Mouse (Mus musculus) forebrain, embryonic 14.5 days (tissue): ENCODE measurements around the gene Prrc2b. TPM values are rescaled to one million over a fixed set of nuclear protein-coding genes. Genes with fewer than 3 reads are reported as not detected.
A peak's percentile ranks its signal among the peaks of the same experiment; 100 is the strongest.

Experiments
- ATAC-seq: fragments of 200-750 bp; cut with Nextera tagmentation; 2 replicates; pipeline ENCODE4 v1.8.0; 2017; ENCODE audit warnings: mild to moderate bottlenecking, moderate library complexity
- DNase-seq: peaks from one replicate; pipeline ENCODE4 v3.0.0-alpha.2; 2015; ENCODE audit warnings: low spot score
- H3K27ac ChIP-seq: fragments of 300-500 bp; sonication (generic); 2 replicates; pipeline ENCODE4 v1.5.1; 2014; ENCODE audit warnings: low read depth, mild to moderate bottlenecking, control low read depth, low read length, moderate library complexity
- H3K27me3 ChIP-seq: fragments of 300-500 bp; sonication (generic); replicated peaks from 2 replicates; pipeline ENCODE4 v1.6.1; 2014; ENCODE audit warnings: low read length, control low read depth, mixed read lengths; ENCODE audit not compliant: control insufficient read depth, insufficient read depth
- H3K36me3 ChIP-seq: fragments of 300-500 bp; sonication (generic); 2 replicates; pipeline ENCODE4 v1.6.1; 2014; ENCODE audit warnings: low read length, control low read depth; ENCODE audit not compliant: control insufficient read depth, insufficient read depth
- H3K4me1 ChIP-seq: fragments of 300-500 bp; sonication (generic); 2 replicates; pipeline ENCODE4 v1.6.1; 2014; ENCODE audit warnings: antibody characterized with exemption, low read length, control low read depth; ENCODE audit not compliant: control insufficient read depth, insufficient read depth
- H3K4me2 ChIP-seq: fragments of 300-500 bp; sonication (generic); 2 replicates; pipeline ENCODE4 v1.6.1; 2014; ENCODE audit warnings: mild to moderate bottlenecking, control low read depth, low read length
- H3K4me3 ChIP-seq: fragments of 300-500 bp; sonication (generic); 2 replicates; pipeline ENCODE4 v1.5.1; 2014; ENCODE audit warnings: low read depth, low read length, control low read depth
- H3K9ac ChIP-seq: fragments of 300-500 bp; sonication (generic); 2 replicates; pipeline ENCODE4 v1.6.1; 2014; ENCODE audit warnings: mild to moderate bottlenecking, low read length, control low read depth, moderate library complexity
- H3K9me3 ChIP-seq: fragments of 300-500 bp; sonication (generic); replicated peaks from 2 replicates; pipeline ENCODE4 v1.6.1; 2016; ENCODE audit warnings: low read length, control low read depth, mixed read lengths; ENCODE audit not compliant: control insufficient read depth
- WGBS: fragments of 180-500 bp; shearing (Covaris S2); extraction: QIAGEN DNeasy Blood & Tissue Kit; methylation state at CpG from one replicate; pipeline ENCODE4 v1.1.7; 2014; 5-methylcytosine and 5-hydroxymethylcytosine counted together
- polyA plus RNA-seq: library from polyadenylated mRNA; unstranded; fragments of >200 nt; fragmentation: Nextera tagmentation; extraction: Ambion mirVana; gene quantifications from 2 replicates; pipeline ENCODE4 v1.2.1, GENCODE M21; 2014

Prrc2b gene
- 53.3 and 62.4 TPM in 2 replicates for polyA plus RNA-seq

DNA sequence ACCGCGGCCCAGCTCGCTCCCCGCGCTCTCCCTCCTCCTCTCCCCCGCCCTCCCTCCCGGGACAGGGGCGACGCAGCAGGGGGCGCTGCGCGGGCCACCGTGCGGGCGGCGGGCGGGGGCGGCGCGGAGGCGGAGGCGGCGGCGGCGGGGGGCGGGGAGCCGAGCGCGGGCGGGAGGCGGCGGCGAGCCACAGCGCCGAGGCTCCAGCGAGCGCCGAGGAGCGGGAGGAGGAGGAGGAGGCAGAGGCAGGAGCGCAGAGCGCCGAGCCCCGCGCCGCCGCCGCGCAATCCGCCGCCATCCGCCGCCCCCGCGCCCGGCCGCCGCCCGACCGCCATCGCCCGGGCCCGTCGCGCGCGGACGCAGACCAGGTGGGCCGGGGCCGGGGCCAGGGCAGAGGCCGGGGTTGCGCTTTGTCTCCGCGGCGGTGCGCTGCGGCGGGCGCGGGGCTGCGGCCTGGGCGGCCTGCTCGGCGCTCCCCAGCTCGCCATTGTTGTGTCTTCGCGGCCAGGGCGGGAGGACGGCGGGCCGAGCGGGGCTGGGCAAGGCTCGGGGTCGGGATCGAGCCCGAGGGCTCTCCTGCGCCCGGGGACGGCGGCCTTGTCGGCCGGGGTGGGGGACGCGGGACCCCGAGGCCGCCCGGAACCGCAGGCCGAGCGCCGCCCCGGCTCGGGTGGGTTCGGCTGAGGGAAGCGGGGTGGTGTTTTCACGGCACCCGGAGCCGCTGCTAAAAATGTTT lies at the start of gene Prrc2b:
Gene Prrc2b, plus strand, starts transcription at position 159 of the 736 bp plus-strand sequence.
- peaks cover 37% of the 10 kb centered on the region for H3K4me1 ChIP-seq

GRCm38 (mm10) chr2:32102944-32103343 lies 47.9 kb upstream of the Prrc2b start:
- H3K9ac ChIP-seq = no peak overlapping the region
- no peaks in the 10 kb centered on the region for H3K27me3 ChIP-seq
- WGBS = 57% methylated on average over 5 of the region's 5 CpGs
- no peaks in the 10 kb centered on the region for H3K9me3 ChIP-seq
- no peaks in the 10 kb centered on the region for H3K36me3 ChIP-seq
- no peak overlapping the region for H3K4me3 ChIP-seq
- no peak for ATAC-seq
- H3K4me1 ChIP-seq = no peaks in the 10 kb centered on the region
- no peak overlapping the region for H3K27ac ChIP-seq
- H3K4me2 ChIP-seq = no peak overlapping the region
- no peak for DNase-seq

More for the DNA sequence above, at the start of gene Prrc2b:
- Histone ChIP-seq H3K27ac (peak within 1 kb of the TSS; percentile 99), H3K36me3 (no peaks in the 10 kb centered on the region), H3K27me3 (no peaks in the 10 kb centered on the region), H3K9ac (peak within 1 kb of the TSS; percentile 100), H3K4me2 (peak within 1 kb of the TSS; percentile 96), H3K4me3 (peak within 1 kb of the TSS; percentile 93), H3K9me3 (no peaks in the 10 kb centered on the region)
- ATAC-seq = peak; percentile 76
- DNase-seq = peak; percentile 81
- WGBS = 1% methylated on average over 69 of the region's 117 CpGs

GRCm38 (mm10) chr2:32103557-32103956 lies 47.3 kb upstream of the Prrc2b start:
- ATAC-seq = no peak
- WGBS = 78% methylated on average over 7 of the region's 7 CpGs
- H3K4me2 ChIP-seq = no peak overlapping the region

GRCm38 (mm10) chr2:32104122-32104521 lies 46.8 kb upstream of the Prrc2b start:
- 81% methylated on average over 7 of the region's 7 CpGs for WGBS
- Histone ChIP-seq H3K9me3 (no peaks in the 10 kb centered on the region), H3K27me3 (no peaks in the 10 kb centered on the region), H3K36me3 (no peaks in the 10 kb centered on the region), H3K4me2 (no peak overlapping the region), H3K9ac (no peak overlapping the region), H3K4me3 (no peak overlapping the region), H3K27ac (no peak overlapping the region), H3K4me1 (no peaks in the 10 kb centered on the region)
- ATAC-seq (no peak), DNase-seq (no peak)

More at GRCm38 (mm10) chr2:32103557-32103956, 47.3 kb upstream of the Prrc2b start:
- Histone ChIP-seq H3K27ac (no peak overlapping the region), H3K9ac (no peak overlapping the region), H3K36me3 (no peaks in the 10 kb centered on the region), H3K9me3 (no peaks in the 10 kb centered on the region), H3K4me3 (no peak overlapping the region), H3K4me1 (no peaks in the 10 kb centered on the region), H3K27me3 (no peaks in the 10 kb centered on the region)
- no peak for DNase-seq

GRCm38 (mm10) chr2:32105117-32105913 lies 45.6 kb upstream of the Prrc2b start:
- no peaks in the 10 kb centered on the region for H3K4me1 ChIP-seq
- H3K9ac ChIP-seq = no peak overlapping the region
- no peak overlapping the region for H3K4me2 ChIP-seq
- WGBS = 59% methylated on average over 16 of the region's 16 CpGs
- no peak overlapping the region for H3K27ac ChIP-seq
- no peaks in the 10 kb centered on the region for H3K27me3 ChIP-seq
- no peaks in the 10 kb centered on the region for H3K9me3 ChIP-seq
- DNase-seq = no peak
- no peak for ATAC-seq
- no peak overlapping the region for H3K4me3 ChIP-seq
- 0 out of 2 replicates have a peak, but pooled peaks cover 7% of the 10 kb centered on the region for H3K36me3 ChIP-seq

- H3K4me3 ChIP-seq = no peak overlapping the region
- DNase-seq (no peak), ATAC-seq (no peak)
- no peak overlapping the region for H3K9ac ChIP-seq
- no peak overlapping the region for H3K27ac ChIP-seq
- H3K4me2 ChIP-seq = no peak overlapping the region
- H3K36me3 ChIP-seq = 0 out of 2 replicates have a peak, but pooled peaks cover 7% of the 10 kb centered on the region
- H3K27me3 ChIP-seq = no peaks in the 10 kb centered on the region
- WGBS = 83% methylated on average over 7 of the region's 7 CpGs
- no peaks in the 10 kb centered on the region for H3K9me3 ChIP-seq
- no peaks in the 10 kb centered on the region for H3K4me1 ChIP-seq
Observed at GRCm38 (mm10) chr2:32105930-32106329, 45.0 kb upstream of the Prrc2b start.

- 100% methylated on average over 1 of the region's 1 CpGs for WGBS
- no peak for DNase-seq
- H3K36me3 ChIP-seq = 0 out of 2 replicates have a peak, but pooled peaks cover 7% of the 10 kb centered on the region
- no peak overlapping the region for H3K27ac ChIP-seq
- H3K4me1 ChIP-seq = no peaks in the 10 kb centered on the region
- H3K9ac ChIP-seq = no peak overlapping the region
- no peaks in the 10 kb centered on the region for H3K9me3 ChIP-seq
- no peak overlapping the region for H3K4me3 ChIP-seq
- H3K27me3 ChIP-seq = no peaks in the 10 kb centered on the region
- H3K4me2 ChIP-seq = no peak overlapping the region
- ATAC-seq = no peak
Observed at GRCm38 (mm10) chr2:32111268-32111667, 39.6 kb upstream of the Prrc2b start.

GRCm38 (mm10) chr2:32112548-32112947 lies 38.3 kb upstream of the Prrc2b start:
- Histone ChIP-seq H3K27me3 (no peaks in the 10 kb centered on the region), H3K4me1 (no peaks in the 10 kb centered on the region), H3K9me3 (no peaks in the 10 kb centered on the region), H3K27ac (no peak overlapping the region), H3K9ac (no peak overlapping the region), H3K4me3 (no peak overlapping the region), H3K4me2 (no peak overlapping the region), H3K36me3 (0 out of 2 replicates have a peak, but pooled peaks cover 7% of the 10 kb centered on the region)
- ATAC-seq (no peak), DNase-seq (no peak)
- WGBS = 73% methylated on average over 2 of the region's 2 CpGs
